Mouse (Mus musculus): ENCODE data around the gene Rin2.

DNA sequence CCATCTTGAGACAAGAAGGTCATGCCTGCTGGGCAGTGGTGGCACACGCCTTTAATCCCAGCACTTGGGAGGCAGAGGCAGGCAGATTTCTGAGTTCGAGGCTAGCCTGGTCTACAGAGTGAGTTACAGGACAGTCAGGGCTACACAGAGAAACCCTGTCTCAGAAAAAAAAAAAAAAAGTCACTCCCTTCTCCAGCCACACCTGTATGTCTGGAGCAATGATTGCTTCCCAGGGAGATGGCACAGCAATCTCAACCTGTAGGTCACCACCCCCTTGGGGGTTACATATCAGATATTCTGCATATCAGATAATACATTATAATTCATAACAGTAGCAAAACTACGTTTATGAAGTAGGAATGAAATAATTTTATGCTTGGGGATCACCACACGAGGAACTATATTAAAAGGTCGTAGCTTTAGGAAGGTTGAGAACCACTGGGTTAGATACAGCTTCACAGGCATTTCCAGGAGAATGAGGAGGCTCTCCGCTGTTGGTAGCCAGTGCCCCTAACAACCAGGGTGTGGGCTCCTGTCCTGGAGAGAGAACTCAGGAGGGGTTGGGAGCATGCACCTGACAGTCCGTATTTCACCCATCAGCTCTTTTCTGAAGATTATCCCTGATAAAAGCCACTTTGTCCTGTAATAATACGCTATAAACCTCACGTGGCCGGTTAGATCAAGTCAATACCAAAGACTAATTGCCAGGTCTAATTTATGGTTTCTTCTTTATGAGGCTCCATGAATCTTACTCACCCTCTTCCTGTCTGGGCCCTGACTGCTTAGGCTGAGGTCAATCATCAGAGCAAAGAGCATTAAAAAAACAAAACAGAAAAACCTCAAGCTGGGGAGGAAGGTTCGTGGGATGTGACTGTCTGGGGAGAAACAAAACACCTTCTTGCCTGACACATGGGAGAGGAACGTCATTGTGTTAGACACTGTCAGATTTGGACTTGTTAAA is 166.2 kb downstream of the Rin2 start:
- TF ChIP-seq CTCF (IDR thresholded peaks at IDR 0.05; ENCODE audit: control insufficient read depth, insufficient read depth, insufficient read length), result no peak
- peak; percentile 44 for TF ChIP-seq FOSL1 (IDR thresholded peaks at IDR 0.05; ENCODE audit: insufficient read depth, low read length, poor library complexity, severe bottlenecking)
- TF ChIP-seq MYOD1 (IDR thresholded peaks at IDR 0.05; ENCODE audit: control insufficient read depth, insufficient read length, low read depth), result peak; percentile 55
- no peak for TF ChIP-seq MYOG (IDR thresholded peaks at IDR 0.05; ENCODE audit: control insufficient read depth, extremely low read depth, insufficient read length)
- TF ChIP-seq MAX (IDR thresholded peaks at IDR 0.05), result no peak
- peak; percentile 90 for TF ChIP-seq USF1 (IDR thresholded peaks at IDR 0.05; ENCODE audit: low read depth)
- TF ChIP-seq CEBPB (IDR thresholded peaks at IDR 0.05; ENCODE audit: low read depth), result no peak
